Mouse (Mus musculus): ENCODE measurements around the gene Asic1. TPM values are rescaled to one million over a fixed set of nuclear protein-coding genes. Genes with fewer than 3 reads are reported as not detected.

Gene Asic1
- total and polyA plus RNA-seq, 3 experiments = 0.08 to 1.0 TPM; not detected in 1

- Histone ChIP-seq H3K4me3 (ENCODE audit: control insufficient read depth in 1 of 2, insufficient read depth in 1 of 2, low read depth in 2 of 2, low read length in 2 of 2) (no peak overlapping the region), H3K4me1 (ENCODE audit: control insufficient read depth in 1 of 2, insufficient read depth in 2 of 2, low read length in 2 of 2) (peaks cover 0 to 14% of the 10 kb centered on the region in 2 experiments; a peak in 2 of 4 replicates), H3K9me3 (replicated peaks; ENCODE audit: insufficient read depth, low read length) (no peaks in the 10 kb centered on the region), H3K9ac (ENCODE audit: control insufficient read depth, low read depth, low read length, poor library complexity, severe bottlenecking) (no peak overlapping the region), H3K27ac (ENCODE audit: control insufficient read depth, low read depth, low read length) (no peak overlapping the region), H3K27me3 (ENCODE audit: control insufficient read depth in 1 of 2, insufficient read depth in 2 of 2, low read length in 2 of 2) (no peaks in the 10 kb centered on the region), H3K36me3 (ENCODE audit: control insufficient read depth in 1 of 2, insufficient read depth in 2 of 2, low read length in 2 of 2) (peaks cover 3 to 4% of the 10 kb centered on the region in 2 experiments; a peak in 3 of 4 replicates), H3K79me2 (ENCODE audit: control insufficient read depth, insufficient read depth, low read length, poor library complexity) (peaks cover 4% of the 10 kb centered on the region; the same call in 1 of the 2 replicates)
- no peak for TF ChIP-seq POLR2AphosphoS5 (IDR thresholded peaks at IDR 0.05; ENCODE audit: borderline replicate concordance, low read depth, low read length)
- TF ChIP-seq E2F4 (IDR thresholded peaks at IDR 0.05; ENCODE audit: borderline replicate concordance, low read depth, low read length) = no peak
- TF ChIP-seq NRF1 (IDR thresholded peaks at IDR 0.05; ENCODE audit: insufficient read depth, low read depth, low read length, poor library complexity, severe bottlenecking) = no peak
- no peak for TF ChIP-seq MAFK (IDR thresholded peaks at IDR 0.05; ENCODE audit: borderline replicate concordance, low read depth, low read length)
- TF ChIP-seq TAL1 (IDR thresholded peaks at IDR 0.05; ENCODE audit: low read length) = no peak
- TF ChIP-seq MEF2A (IDR thresholded peaks at IDR 0.05; ENCODE audit: extremely low read depth, insufficient replicate concordance, low read depth, low read length, poor library complexity, severe bottlenecking) = no peak
- TF ChIP-seq RCOR1 (IDR thresholded peaks at IDR 0.05; ENCODE audit: low read depth, low read length) = no peak
- TF ChIP-seq BHLHE40 (IDR thresholded peaks at IDR 0.05; ENCODE audit: borderline replicate concordance, low read depth, low read length) = no peak
- no peak for TF ChIP-seq TBP (IDR thresholded peaks at IDR 0.05; ENCODE audit: low read depth, low read length)
- TF ChIP-seq ZC3H11A (IDR thresholded peaks at IDR 0.05; ENCODE audit: low read depth, low read length) = no peak
- no peak for DNase-seq (ENCODE audit: low read depth, low spot score)
Measured at GRCm38 (mm10) chr15:99704881-99705280, 34.7 kb downstream of the Asic1 start.

DNA sequence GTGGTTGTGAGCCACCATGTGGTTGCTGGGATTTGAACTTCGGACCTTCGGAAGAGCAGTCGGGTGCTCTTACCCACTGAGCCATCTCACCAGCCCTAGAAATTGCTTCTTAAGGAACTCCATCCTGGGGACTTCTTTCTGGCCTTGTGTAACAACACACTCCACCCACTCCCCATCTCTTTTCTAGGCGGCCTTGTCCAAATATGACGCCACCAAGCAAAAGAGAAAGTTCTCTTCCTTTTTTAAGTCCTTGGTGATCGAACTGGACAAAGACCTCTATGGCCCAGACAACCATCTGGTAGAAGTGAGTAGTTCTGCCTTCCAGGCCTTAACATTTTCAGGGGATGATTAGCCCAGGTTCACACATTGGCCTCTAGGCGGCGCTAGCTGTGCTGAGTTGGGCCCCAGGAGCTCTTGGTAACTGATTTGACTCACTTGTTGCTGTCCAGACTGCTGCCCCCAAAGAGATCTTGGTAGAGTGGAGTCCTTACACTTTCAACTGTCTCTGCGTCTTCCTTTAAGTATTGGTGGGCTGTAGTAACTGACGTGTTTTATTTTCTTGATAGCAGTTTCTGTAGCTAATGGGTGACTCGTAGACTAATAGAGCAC, 35.4 kb downstream of the Asic1 start, which contains the start of gene Gm17349:
Gene Gm17349, minus strand, starts transcription at position 51 of the 609 bp plus-strand sequence.
- H3K27ac ChIP-seq (ENCODE audit: control insufficient read depth, low read depth, low read length) = no peak within 1 kb of the TSS
- H3K36me3 ChIP-seq (ENCODE audit: control insufficient read depth in 1 of 2, insufficient read depth in 2 of 2, low read length in 2 of 2) = peaks cover 3 to 4% of the 10 kb centered on the region in 2 experiments; a peak in 3 of 4 replicates
- no peaks in the 10 kb centered on the region for H3K27me3 ChIP-seq (ENCODE audit: control insufficient read depth in 1 of 2, insufficient read depth in 2 of 2, low read length in 2 of 2)
- H3K4me3 ChIP-seq (ENCODE audit: control insufficient read depth in 1 of 2, insufficient read depth in 1 of 2, low read depth in 2 of 2, low read length in 2 of 2) = no peak within 1 kb of the TSS
- DNase-seq (ENCODE audit: low read depth, low spot score) = peak; percentile 89
- peaks cover 4% of the 10 kb centered on the region; the same call in 1 of the 2 replicates for H3K79me2 ChIP-seq (ENCODE audit: control insufficient read depth, insufficient read depth, low read length, poor library complexity)
- TF ChIP-seq POLR2A (IDR thresholded peaks at IDR 0.05; ENCODE audit: control insufficient read depth in 1 of 2, insufficient read depth in 1 of 2, low read depth in 1 of 2, low read length in 2 of 2, poor library complexity in 1 of 2) = no peak
- TF ChIP-seq ETS1 (IDR thresholded peaks at IDR 0.05; ENCODE audit: low read depth, low read length) = no peak
- TF ChIP-seq ZNF384 (IDR thresholded peaks at IDR 0.05; ENCODE audit: low read depth, low read length) = 0 out of 2 replicates have a peak, but pooled peaks have one; percentile 34
- TF ChIP-seq SIN3A (IDR thresholded peaks at IDR 0.05; ENCODE audit: low read length) = no peak
- peak; percentile 24; the same call in 1 of the 2 replicates for TF ChIP-seq HCFC1 (IDR thresholded peaks at IDR 0.05; ENCODE audit: low read depth, low read length)
- peak; percentile 39 for TF ChIP-seq ZC3H11A (IDR thresholded peaks at IDR 0.05; ENCODE audit: low read depth, low read length)
- 0 out of 2 replicates have a peak, but pooled peaks have one; percentile 41 for TF ChIP-seq BHLHE40 (IDR thresholded peaks at IDR 0.05; ENCODE audit: borderline replicate concordance, low read depth, low read length)
- no peak for TF ChIP-seq TCF12 (IDR thresholded peaks at IDR 0.05; ENCODE audit: low read depth, low read length)
- TF ChIP-seq CTCF (IDR thresholded peaks at IDR 0.05 in 2 of 3, conservative IDR thresholded peaks at IDR 0.05 in 1 of 3; ENCODE audit: control insufficient read depth in 1 of 3, insufficient read depth in 1 of 3, low read depth in 2 of 3, low read length in 3 of 3, poor library complexity in 1 of 3, severe bottlenecking in 1 of 3) = peak; percentile 95 to 99 (median 98)
- peak; percentile 73 for TF ChIP-seq SMC3 (IDR thresholded peaks at IDR 0.05; ENCODE audit: low read depth, low read length)
- peak; percentile 57; the same call in 1 of the 2 replicates for TF ChIP-seq JUND (IDR thresholded peaks at IDR 0.05; ENCODE audit: low read depth, low read length)
- no peak for TF ChIP-seq MAFK (IDR thresholded peaks at IDR 0.05; ENCODE audit: borderline replicate concordance, low read depth, low read length)
- no peak for TF ChIP-seq TBP (IDR thresholded peaks at IDR 0.05; ENCODE audit: low read depth, low read length)
- TF ChIP-seq NRF1 (IDR thresholded peaks at IDR 0.05; ENCODE audit: insufficient read depth, low read depth, low read length, poor library complexity, severe bottlenecking) = no peak
- TF ChIP-seq USF2 (IDR thresholded peaks at IDR 0.05; ENCODE audit: borderline replicate concordance in 1 of 2, insufficient read depth in 1 of 2, low read depth in 1 of 2, low read length in 2 of 2) = no peak
- TF ChIP-seq POLR2AphosphoS5 (IDR thresholded peaks at IDR 0.05; ENCODE audit: borderline replicate concordance, low read depth, low read length) = no peak
- TF ChIP-seq RAD21 (IDR thresholded peaks at IDR 0.05; ENCODE audit: low read depth, low read length) = peak; percentile 61
- no peak for TF ChIP-seq ELF1 (IDR thresholded peaks at IDR 0.05; ENCODE audit: low read depth, low read length)
- no peak for TF ChIP-seq KAT2A (conservative IDR thresholded peaks at IDR 0.05; ENCODE audit: low read depth, low read length)
- TF ChIP-seq NELFE (IDR thresholded peaks at IDR 0.05; ENCODE audit: low read depth, low read length) = no peak
- TF ChIP-seq E2F4 (IDR thresholded peaks at IDR 0.05; ENCODE audit: borderline replicate concordance, low read depth, low read length) = no peak
- no peak within 1 kb of the TSS for H3K9ac ChIP-seq (ENCODE audit: control insufficient read depth, low read depth, low read length, poor library complexity, severe bottlenecking)
- no peaks in the 10 kb centered on the region for H3K9me3 ChIP-seq (replicated peaks; ENCODE audit: insufficient read depth, low read length)
- H3K4me1 ChIP-seq (ENCODE audit: control insufficient read depth in 1 of 2, insufficient read depth in 2 of 2, low read length in 2 of 2) = peaks cover 0 to 11% of the 10 kb centered on the region in 2 experiments; a peak in 2 of 4 replicates

Measured in MEL (cell line).